Mouse (Mus musculus) liver, embryonic 14.5 days (tissue): ENCODE measurements around the gene Zfp91.

Experiments used
- CTCF ChIP-seq: IDR thresholded peaks from 2 replicates; pipeline ENCODE4 v1.5.1; 2016; ENCODE audit warnings: antibody characterized with exemption, low read depth, control low read depth
- EP300 ChIP-seq: IDR thresholded peaks from 2 replicates; pipeline ENCODE4 v1.6.1; 2016; ENCODE audit warnings: antibody characterized with exemption, low read depth

DNA sequence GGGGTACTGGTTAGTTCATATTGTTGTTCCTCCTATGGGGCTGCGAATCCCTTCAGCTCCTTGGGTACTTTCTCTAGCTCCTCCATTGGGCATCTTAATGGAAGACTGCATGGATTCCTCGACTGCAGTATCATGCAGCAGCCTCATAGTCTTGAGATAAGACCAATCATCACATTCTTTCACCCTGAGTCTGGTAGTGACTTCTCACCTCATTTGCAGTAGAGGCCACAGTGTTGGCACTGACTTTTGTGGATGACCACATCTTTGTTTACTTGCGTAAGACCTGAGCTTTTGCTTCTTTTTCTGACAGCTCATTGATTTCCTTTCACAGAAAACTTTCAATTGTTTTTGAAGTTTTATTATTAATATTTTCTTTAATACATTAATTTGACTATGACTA lies 9.8 kb upstream of the Zfp91 start:
- TF ChIP-seq CTCF (no peak), EP300 (no peak)
